Mouse (Mus musculus): Measurements from ENCODE around the gene Mknk1. TPM values are rescaled to one million over a fixed set of nuclear protein-coding genes. Genes with fewer than 3 reads are reported as not detected.

Mknk1 gene
- 80.9 to 129 TPM (median 98.0 TPM) in 3 replicates for total RNA-seq (2017)

GRCm38 (mm10) chr4:115838696-115839641 is at the start of gene Mknk1:
TSS of gene Mknk1 (plus strand) at chr4:115839198.
- ATAC-seq (replicated peaks; ENCODE audit: insufficient number of reproducible peaks, low FRiP score, low TSS enrichment, poor library complexity, severe bottlenecking), result peak; percentile 93

GRCm38 (mm10) chr4:115790864-115791263 is 48.1 kb upstream of the Mknk1 start:
- no peak for ATAC-seq (replicated peaks; ENCODE audit: insufficient number of reproducible peaks, low FRiP score, low TSS enrichment, poor library complexity, severe bottlenecking)

- ATAC-seq (replicated peaks; ENCODE audit: insufficient number of reproducible peaks, low FRiP score, low TSS enrichment, poor library complexity, severe bottlenecking), result no peak
These were observed 43.6 kb upstream of the Mknk1 start for GRCm38 (mm10) chr4:115795360-115795759.

- no peak for ATAC-seq (replicated peaks; ENCODE audit: insufficient number of reproducible peaks, low FRiP score, low TSS enrichment, poor library complexity, severe bottlenecking)
These were observed 39.0 kb upstream of the Mknk1 start for GRCm38 (mm10) chr4:115799981-115800380.

GRCm38 (mm10) chr4:115812326-115812725 is 26.7 kb upstream of the Mknk1 start:
- no peak for ATAC-seq (replicated peaks; ENCODE audit: insufficient number of reproducible peaks, low FRiP score, low TSS enrichment, poor library complexity, severe bottlenecking)

GRCm38 (mm10) chr4:115815606-115816005 is 23.4 kb upstream of the Mknk1 start:
- ATAC-seq (replicated peaks; ENCODE audit: insufficient number of reproducible peaks, low FRiP score, low TSS enrichment, poor library complexity, severe bottlenecking), result no peak

- no peak for ATAC-seq (replicated peaks; ENCODE audit: insufficient number of reproducible peaks, low FRiP score, low TSS enrichment, poor library complexity, severe bottlenecking)
These were observed 18.8 kb upstream of the Mknk1 start for GRCm38 (mm10) chr4:115820199-115820598.

- no peak for ATAC-seq (replicated peaks; ENCODE audit: insufficient number of reproducible peaks, low FRiP score, low TSS enrichment, poor library complexity, severe bottlenecking)
These were observed 18.1 kb upstream of the Mknk1 start for GRCm38 (mm10) chr4:115820944-115821343.

- no peak for ATAC-seq (replicated peaks; ENCODE audit: insufficient number of reproducible peaks, low FRiP score, low TSS enrichment, poor library complexity, severe bottlenecking)
These were observed 17.6 kb upstream of the Mknk1 start for GRCm38 (mm10) chr4:115821431-115821830.

GRCm38 (mm10) chr4:115821928-115822327 is 17.1 kb upstream of the Mknk1 start:
- ATAC-seq (replicated peaks; ENCODE audit: insufficient number of reproducible peaks, low FRiP score, low TSS enrichment, poor library complexity, severe bottlenecking), result no peak

- ATAC-seq (replicated peaks; ENCODE audit: insufficient number of reproducible peaks, low FRiP score, low TSS enrichment, poor library complexity, severe bottlenecking), result no peak
These were observed 14.8 kb upstream of the Mknk1 start for GRCm38 (mm10) chr4:115824178-115824577.

GRCm38 (mm10) chr4:115825271-115825670 is 13.7 kb upstream of the Mknk1 start:
- ATAC-seq (replicated peaks; ENCODE audit: insufficient number of reproducible peaks, low FRiP score, low TSS enrichment, poor library complexity, severe bottlenecking), result no peak

GRCm38 (mm10) chr4:115827066-115827465 is 11.9 kb upstream of the Mknk1 start:
- ATAC-seq (replicated peaks; ENCODE audit: insufficient number of reproducible peaks, low FRiP score, low TSS enrichment, poor library complexity, severe bottlenecking), result no peak

- no peak for ATAC-seq (replicated peaks; ENCODE audit: insufficient number of reproducible peaks, low FRiP score, low TSS enrichment, poor library complexity, severe bottlenecking)
These were observed 11.5 kb upstream of the Mknk1 start for GRCm38 (mm10) chr4:115827535-115827887.

GRCm38 (mm10) chr4:115827888-115828571 is 11.0 kb upstream of the Mknk1 start, which contains the start of gene Mob3c:
TSS of gene Mob3c (plus strand) at chr4:115828092.
- ATAC-seq (replicated peaks; ENCODE audit: insufficient number of reproducible peaks, low FRiP score, low TSS enrichment, poor library complexity, severe bottlenecking), result peak; percentile 84

- ATAC-seq (replicated peaks; ENCODE audit: insufficient number of reproducible peaks, low FRiP score, low TSS enrichment, poor library complexity, severe bottlenecking), result no peak
These were observed 10.5 kb upstream of the Mknk1 start for GRCm38 (mm10) chr4:115828572-115828902.

GRCm38 (mm10) chr4:115830491-115830890 is 8.5 kb upstream of the Mknk1 start:
- no peak for ATAC-seq (replicated peaks; ENCODE audit: insufficient number of reproducible peaks, low FRiP score, low TSS enrichment, poor library complexity, severe bottlenecking)

- ATAC-seq (replicated peaks; ENCODE audit: insufficient number of reproducible peaks, low FRiP score, low TSS enrichment, poor library complexity, severe bottlenecking), result no peak
These were observed 7.8 kb upstream of the Mknk1 start for GRCm38 (mm10) chr4:115831221-115831620.

GRCm38 (mm10) chr4:115832040-115832439 is 7.0 kb upstream of the Mknk1 start:
- no peak for ATAC-seq (replicated peaks; ENCODE audit: insufficient number of reproducible peaks, low FRiP score, low TSS enrichment, poor library complexity, severe bottlenecking)

- ATAC-seq (replicated peaks; ENCODE audit: insufficient number of reproducible peaks, low FRiP score, low TSS enrichment, poor library complexity, severe bottlenecking), result no peak
These were observed 3.4 kb upstream of the Mknk1 start for GRCm38 (mm10) chr4:115835576-115835975.

Data from monocyte, adult 5-6 weeks (primary cell).